Mouse (Mus musculus): Measurements from ENCODE around the gene Mylk4. TPM values are rescaled to one million over a fixed set of nuclear protein-coding genes. Genes with fewer than 3 reads are reported as not detected.

The Mylk4 gene
- polyA plus RNA-seq, 1 experiment from 2014 or later: not detected

DNA sequence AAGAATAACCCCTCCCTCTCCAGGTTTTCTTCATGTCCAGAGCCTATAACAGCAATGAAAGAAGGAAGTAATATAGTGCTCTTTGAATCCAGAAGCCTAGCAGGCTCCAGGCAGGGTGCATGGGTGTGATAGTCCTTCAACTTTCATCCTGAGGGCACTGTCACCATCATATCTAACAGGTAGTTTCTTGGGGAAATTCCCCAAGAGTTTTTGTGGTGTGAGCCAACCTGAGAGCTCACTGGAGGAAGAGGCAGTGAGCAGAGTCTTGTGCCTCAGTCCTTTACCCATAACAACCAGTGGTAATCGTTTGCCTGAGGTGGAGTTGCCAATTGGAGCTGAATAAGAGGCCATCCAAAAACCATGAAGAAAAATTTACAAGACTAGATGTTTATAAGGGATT lies 91.2 kb downstream of the Mylk4 start:
- Histone ChIP-seq H3K36me3 (no peaks in the 10 kb centered on the region), H3K4me3 (no peak overlapping the region), H3K4me1 (replicated peaks) (no peaks in the 10 kb centered on the region), H3K27ac (no peak overlapping the region), H3K9me3 (no peaks in the 10 kb centered on the region), H3K27me3 (ENCODE audit: insufficient read depth, poor library complexity, severe bottlenecking) (no peaks in the 10 kb centered on the region)
- WGBS: 74% methylated on average over 1 of the region's 1 CpGs
- DNase-seq (ENCODE audit: low spot score): no peak

DNA sequence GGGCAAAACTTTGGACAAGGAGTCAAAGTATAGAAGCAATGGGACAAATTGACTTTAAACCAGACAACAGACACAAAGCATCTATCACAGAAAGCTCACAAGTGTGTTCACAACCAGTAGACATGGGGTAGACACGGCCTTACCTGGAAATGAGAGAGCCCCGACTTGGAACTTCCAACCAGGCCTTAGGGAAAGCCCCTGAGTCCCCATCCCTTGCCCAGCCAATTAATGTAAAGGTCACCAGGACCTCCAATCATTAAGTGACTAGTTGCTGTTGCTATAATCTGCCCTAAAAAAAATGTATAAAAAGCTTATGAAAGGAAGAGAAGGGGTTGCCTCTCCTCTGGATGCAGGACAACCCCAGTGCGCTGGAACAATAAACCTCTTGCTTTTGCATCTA lies 93.5 kb downstream of the Mylk4 start:
- WGBS: 89% methylated on average over 3 of the region's 3 CpGs
- Histone ChIP-seq H3K36me3 (no peaks in the 10 kb centered on the region), H3K9me3 (no peaks in the 10 kb centered on the region), H3K4me3 (no peak overlapping the region), H3K4me1 (replicated peaks) (no peaks in the 10 kb centered on the region), H3K27ac (no peak overlapping the region), H3K27me3 (ENCODE audit: insufficient read depth, poor library complexity, severe bottlenecking) (no peaks in the 10 kb centered on the region)
- DNase-seq (ENCODE audit: low spot score): no peak

DNA sequence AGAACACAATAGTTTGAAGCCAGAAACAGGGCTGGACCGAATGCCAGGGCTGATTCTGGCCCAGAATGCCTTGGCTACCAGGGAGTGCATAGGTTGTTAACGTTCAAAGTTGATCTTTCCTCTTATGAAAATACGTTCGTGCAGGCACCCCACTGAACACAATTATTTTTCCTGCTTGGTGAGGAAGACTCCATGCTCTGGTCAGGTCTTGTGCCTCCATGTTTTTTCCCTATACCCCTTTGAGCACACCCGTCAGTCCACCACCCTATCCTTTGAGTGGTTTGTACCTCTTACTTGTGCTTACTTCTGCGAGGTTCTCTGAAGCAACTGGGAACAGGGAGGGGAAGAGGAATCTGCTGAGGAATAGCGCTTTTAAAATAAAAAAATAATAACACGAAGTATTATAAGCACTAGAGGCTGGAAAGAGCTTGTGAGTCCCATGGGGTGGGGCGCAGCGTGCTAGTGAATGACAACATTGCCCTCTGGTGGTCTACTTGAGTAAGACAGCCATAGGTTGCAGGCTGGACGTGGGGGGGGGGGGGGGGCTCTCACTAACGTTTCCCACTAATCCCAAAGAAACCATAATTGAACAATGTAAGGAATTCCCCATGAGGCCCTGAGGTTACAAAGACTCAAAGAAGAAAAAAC lies 102.8 kb downstream of the Mylk4 start:
- Histone ChIP-seq H3K36me3 (no peaks in the 10 kb centered on the region), H3K4me1 (replicated peaks) (no peaks in the 10 kb centered on the region), H3K27me3 (ENCODE audit: insufficient read depth, poor library complexity, severe bottlenecking) (no peaks in the 10 kb centered on the region), H3K4me3 (no peak overlapping the region), H3K9me3 (no peaks in the 10 kb centered on the region), H3K27ac (no peak overlapping the region)
- WGBS: 41% methylated on average over 12 of the region's 12 CpGs
- DNase-seq (ENCODE audit: low spot score): peak; percentile 55

DNA sequence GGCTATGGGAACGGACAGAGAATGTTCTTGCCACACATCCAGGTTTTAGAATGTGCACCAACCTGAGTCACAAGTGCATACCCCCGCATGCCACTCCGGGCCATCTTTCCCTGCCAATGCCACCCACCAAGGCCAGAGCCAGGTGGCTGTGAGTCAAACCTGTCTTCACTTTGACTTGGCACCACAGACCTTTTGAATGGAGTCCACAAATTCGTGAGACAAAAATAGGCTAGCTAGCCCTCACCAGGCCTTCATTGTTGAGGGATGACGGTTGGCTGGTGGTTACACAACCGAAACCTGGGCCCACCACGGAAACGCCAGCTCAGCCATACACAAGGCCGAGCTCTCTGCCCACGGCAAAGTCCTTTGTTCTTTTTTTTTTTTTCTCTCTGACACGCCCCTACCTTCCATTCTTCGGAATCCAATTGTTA lies 103.6 kb downstream of the Mylk4 start:
- no peaks in the 10 kb centered on the region for H3K27me3 ChIP-seq (ENCODE audit: insufficient read depth, poor library complexity, severe bottlenecking)
- no peak overlapping the region for H3K4me3 ChIP-seq
- no peaks in the 10 kb centered on the region for H3K36me3 ChIP-seq
- 81% methylated on average over 12 of the region's 12 CpGs for WGBS
- no peaks in the 10 kb centered on the region for H3K4me1 ChIP-seq (replicated peaks)
- no peak overlapping the region for H3K27ac ChIP-seq
- H3K9me3 ChIP-seq: no peaks in the 10 kb centered on the region
- no peak for DNase-seq (ENCODE audit: low spot score)

DNA sequence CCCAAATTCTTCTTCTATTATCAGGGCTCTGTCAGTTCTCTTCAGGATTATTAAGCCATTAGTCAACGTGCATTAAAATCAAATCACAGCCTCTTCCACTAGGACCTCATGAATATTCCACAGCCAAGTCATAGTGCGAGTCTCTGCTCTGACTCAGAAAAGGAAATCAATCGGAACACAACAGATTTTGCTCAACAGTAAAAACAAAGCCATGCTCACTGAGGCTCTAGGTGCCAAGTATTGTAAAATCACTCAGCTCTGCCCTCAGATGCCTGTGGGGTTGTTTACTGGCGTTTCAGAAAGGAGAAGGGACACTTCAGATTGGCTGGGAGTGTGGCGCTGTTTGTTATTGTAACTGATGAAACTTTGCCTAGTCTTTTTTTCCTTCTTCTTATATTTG lies 104.8 kb downstream of the Mylk4 start:
- H3K4me3 ChIP-seq: no peak overlapping the region
- no peaks in the 10 kb centered on the region for H3K36me3 ChIP-seq
- no peaks in the 10 kb centered on the region for H3K27me3 ChIP-seq (ENCODE audit: insufficient read depth, poor library complexity, severe bottlenecking)
- no peak for DNase-seq (ENCODE audit: low spot score)
- H3K27ac ChIP-seq: no peak overlapping the region
- no peaks in the 10 kb centered on the region for H3K4me1 ChIP-seq (replicated peaks)
- H3K9me3 ChIP-seq: no peaks in the 10 kb centered on the region
- 78% methylated on average over 5 of the region's 5 CpGs for WGBS

DNA sequence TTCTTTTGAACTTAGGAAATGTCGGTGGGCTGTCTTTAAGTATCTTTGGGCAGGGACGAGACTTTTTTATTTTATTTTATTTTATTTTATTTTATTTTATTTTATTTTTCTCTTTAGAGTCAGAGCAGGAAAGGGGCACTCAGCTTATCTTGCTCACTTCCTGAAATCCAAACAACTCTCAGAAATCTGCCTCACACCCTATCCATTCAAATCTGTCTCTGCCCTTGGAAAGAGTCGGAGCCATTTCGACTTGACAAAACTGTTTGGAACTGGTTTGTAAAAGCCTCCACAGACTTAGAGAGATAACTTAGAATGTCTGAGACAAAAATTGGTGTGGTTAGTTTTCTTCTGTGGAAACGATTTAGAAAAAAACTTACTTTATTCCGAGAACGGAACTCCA lies 113.0 kb downstream of the Mylk4 start:
- no peak overlapping the region for H3K27ac ChIP-seq
- no peaks in the 10 kb centered on the region for H3K36me3 ChIP-seq
- H3K9me3 ChIP-seq: no peaks in the 10 kb centered on the region
- WGBS: 85% methylated on average over 7 of the region's 7 CpGs
- H3K4me1 ChIP-seq (replicated peaks): no peaks in the 10 kb centered on the region
- H3K4me3 ChIP-seq: no peak overlapping the region
- no peak for DNase-seq (ENCODE audit: low spot score)
- H3K27me3 ChIP-seq (ENCODE audit: insufficient read depth, poor library complexity, severe bottlenecking): no peaks in the 10 kb centered on the region

DNA sequence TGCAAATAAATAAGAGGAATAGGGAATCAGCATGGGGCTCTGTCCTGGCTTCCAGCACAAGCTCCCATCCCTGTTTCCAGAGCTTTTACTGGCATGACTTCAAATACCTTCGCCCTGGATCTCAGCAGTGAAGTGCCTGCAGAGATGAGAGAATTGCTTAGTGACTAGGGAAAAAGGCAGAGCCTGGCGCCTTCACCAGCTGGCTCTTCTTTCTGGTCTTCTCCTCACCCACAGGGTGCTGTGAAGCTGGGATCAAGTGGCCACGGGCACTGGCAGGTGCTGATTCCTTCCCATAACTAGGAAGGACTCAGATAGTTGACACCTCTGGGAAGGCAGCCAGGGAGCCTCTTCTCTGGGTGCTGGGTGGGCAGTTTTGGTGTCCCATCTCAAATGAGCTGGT lies 115.5 kb downstream of the Mylk4 start:
- Histone ChIP-seq H3K4me3 (no peak overlapping the region), H3K4me1 (replicated peaks) (no peaks in the 10 kb centered on the region), H3K27me3 (ENCODE audit: insufficient read depth, poor library complexity, severe bottlenecking) (no peaks in the 10 kb centered on the region), H3K27ac (no peak overlapping the region), H3K9me3 (no peaks in the 10 kb centered on the region), H3K36me3 (no peaks in the 10 kb centered on the region)
- no peak for DNase-seq (ENCODE audit: low spot score)
- WGBS: 79% methylated on average over 3 of the region's 3 CpGs

DNA sequence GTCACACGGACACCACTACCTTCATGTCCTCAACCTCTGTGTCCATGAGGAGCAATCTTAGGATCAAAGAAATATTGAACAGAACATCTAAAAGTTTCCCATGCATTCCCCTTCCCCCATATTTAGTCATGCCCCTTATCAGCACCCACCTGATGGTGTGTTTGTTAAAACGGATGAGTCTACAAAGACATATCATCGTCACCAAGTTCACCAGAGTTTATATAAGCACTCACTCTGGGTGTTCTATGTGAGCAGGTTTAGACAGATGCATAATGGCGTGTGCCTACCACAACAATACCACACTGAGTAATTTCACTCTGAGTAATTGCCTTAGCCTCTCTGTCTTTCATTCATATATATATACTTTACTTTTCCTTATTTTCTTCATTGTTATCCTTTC lies 116.4 kb downstream of the Mylk4 start:
- no peak for DNase-seq (ENCODE audit: low spot score)
- H3K27me3 ChIP-seq (ENCODE audit: insufficient read depth, poor library complexity, severe bottlenecking): no peaks in the 10 kb centered on the region
- 90% methylated on average over 4 of the region's 4 CpGs for WGBS

DNA sequence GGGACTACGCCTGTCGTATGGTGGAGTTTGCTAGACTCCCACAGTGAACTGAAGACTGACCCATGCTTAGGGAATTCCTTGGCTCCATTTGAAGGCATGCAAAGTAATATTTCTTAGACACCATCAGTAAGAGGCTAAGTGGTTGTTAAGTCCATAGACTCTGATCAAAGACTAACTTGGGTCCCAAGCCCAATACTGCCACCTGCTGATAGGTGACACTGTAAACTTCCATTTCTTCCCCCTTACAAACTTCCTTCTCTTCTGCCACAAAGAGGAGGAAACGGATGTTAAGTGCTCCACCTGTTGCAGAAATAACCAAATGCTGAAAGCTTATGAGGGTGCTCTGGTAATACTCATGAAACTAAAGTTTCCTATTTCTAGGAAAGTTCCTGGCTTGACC lies 121.7 kb downstream of the Mylk4 start:
- Histone ChIP-seq H3K4me3 (no peak overlapping the region), H3K27me3 (ENCODE audit: insufficient read depth, poor library complexity, severe bottlenecking) (no peaks in the 10 kb centered on the region), H3K36me3 (no peaks in the 10 kb centered on the region), H3K9me3 (no peaks in the 10 kb centered on the region), H3K27ac (no peak overlapping the region), H3K4me1 (replicated peaks) (no peaks in the 10 kb centered on the region)
- 84% methylated on average over 3 of the region's 3 CpGs for WGBS
- DNase-seq (ENCODE audit: low spot score): no peak

More for the DNA sequence above, 116.4 kb downstream of the Mylk4 start:
- Histone ChIP-seq H3K9me3 (no peaks in the 10 kb centered on the region), H3K27ac (no peak overlapping the region), H3K4me3 (no peak overlapping the region), H3K4me1 (replicated peaks) (no peaks in the 10 kb centered on the region), H3K36me3 (no peaks in the 10 kb centered on the region)

DNA sequence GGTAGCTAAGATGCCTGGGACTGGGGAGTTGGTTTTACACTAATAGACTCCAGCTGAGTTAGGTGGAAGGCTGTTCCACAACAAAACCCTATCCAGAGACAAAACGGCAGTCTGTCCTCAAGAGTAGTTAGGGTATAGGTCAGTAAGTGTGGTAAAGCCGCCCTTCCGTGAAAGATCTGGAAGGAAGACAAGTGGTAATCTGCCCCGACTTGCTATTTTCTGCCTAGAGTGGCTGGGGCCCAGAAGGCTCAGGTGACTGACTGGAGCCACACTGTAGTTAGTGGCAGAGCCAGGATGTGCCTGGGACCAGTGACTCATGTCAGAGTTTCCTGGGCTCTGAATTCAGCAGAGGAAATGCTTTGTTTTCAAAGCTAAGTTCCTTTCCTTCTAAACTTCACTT lies 123.5 kb downstream of the Mylk4 start:
- Histone ChIP-seq H3K9me3 (no peaks in the 10 kb centered on the region), H3K4me1 (replicated peaks) (no peaks in the 10 kb centered on the region), H3K4me3 (no peak overlapping the region), H3K27ac (no peak overlapping the region), H3K36me3 (no peaks in the 10 kb centered on the region), H3K27me3 (ENCODE audit: insufficient read depth, poor library complexity, severe bottlenecking) (no peaks in the 10 kb centered on the region)
- WGBS: 66% methylated on average over 4 of the region's 4 CpGs
- DNase-seq (ENCODE audit: low spot score): no peak

DNA sequence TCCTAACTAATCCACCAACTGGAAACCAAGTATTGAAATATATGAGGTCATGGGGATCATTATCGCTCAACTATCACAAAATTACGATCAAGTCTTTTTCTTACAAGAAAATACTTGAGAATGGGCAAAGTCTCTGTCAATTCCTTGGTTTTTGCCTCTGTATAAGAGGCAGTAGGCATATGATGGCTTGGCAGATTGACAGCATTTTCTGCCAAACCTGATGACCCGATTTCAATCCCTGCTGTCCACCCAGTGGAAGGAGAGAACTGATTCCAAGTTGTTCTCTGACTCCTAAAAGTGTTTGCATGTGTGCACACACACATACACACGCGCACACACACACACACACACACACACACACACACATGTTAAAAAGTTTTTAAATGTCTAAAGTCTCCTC lies 124.5 kb downstream of the Mylk4 start:
- Histone ChIP-seq H3K9me3 (no peaks in the 10 kb centered on the region), H3K4me3 (no peak overlapping the region), H3K36me3 (no peaks in the 10 kb centered on the region), H3K27me3 (ENCODE audit: insufficient read depth, poor library complexity, severe bottlenecking) (no peaks in the 10 kb centered on the region), H3K4me1 (replicated peaks) (no peaks in the 10 kb centered on the region), H3K27ac (no peak overlapping the region)
- WGBS: 92% methylated on average over 5 of the region's 5 CpGs
- no peak for DNase-seq (ENCODE audit: low spot score)

DNA sequence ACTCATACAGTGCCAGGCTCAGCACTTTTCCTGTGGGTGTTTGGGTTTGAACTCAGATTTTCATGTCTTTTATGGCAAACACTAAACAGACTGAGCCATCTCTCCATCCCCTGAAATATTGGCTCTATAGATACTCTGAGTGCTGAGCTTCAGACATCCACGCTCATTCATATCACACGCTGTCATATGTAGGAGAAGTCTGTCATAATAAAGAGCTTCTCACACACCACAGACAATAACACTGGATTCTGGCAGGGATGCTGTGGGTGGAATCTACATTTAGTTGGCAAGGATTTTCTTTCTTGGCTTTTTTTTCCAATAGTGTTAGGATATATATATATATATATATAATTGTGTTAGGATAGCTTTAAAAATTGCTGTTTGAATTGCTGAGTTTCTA lies 126.2 kb downstream of the Mylk4 start:
- Histone ChIP-seq H3K4me1 (replicated peaks) (no peaks in the 10 kb centered on the region), H3K36me3 (no peaks in the 10 kb centered on the region), H3K27ac (no peak overlapping the region), H3K4me3 (no peak overlapping the region), H3K9me3 (no peaks in the 10 kb centered on the region), H3K27me3 (ENCODE audit: insufficient read depth, poor library complexity, severe bottlenecking) (no peaks in the 10 kb centered on the region)
- no peak for DNase-seq (ENCODE audit: low spot score)
- 95% methylated on average over 2 of the region's 2 CpGs for WGBS
